Mouse (Mus musculus): ENCODE measurements around the gene Tmem132b. TPM values are rescaled to one million over a fixed set of nuclear protein-coding genes. Genes with fewer than 3 reads are reported as not detected.
A peak's percentile ranks its signal among the peaks of the same experiment; 100 is the strongest.

Tmem132b gene
- total and polyA plus RNA-seq, 3 experiments: not detected

DNA sequence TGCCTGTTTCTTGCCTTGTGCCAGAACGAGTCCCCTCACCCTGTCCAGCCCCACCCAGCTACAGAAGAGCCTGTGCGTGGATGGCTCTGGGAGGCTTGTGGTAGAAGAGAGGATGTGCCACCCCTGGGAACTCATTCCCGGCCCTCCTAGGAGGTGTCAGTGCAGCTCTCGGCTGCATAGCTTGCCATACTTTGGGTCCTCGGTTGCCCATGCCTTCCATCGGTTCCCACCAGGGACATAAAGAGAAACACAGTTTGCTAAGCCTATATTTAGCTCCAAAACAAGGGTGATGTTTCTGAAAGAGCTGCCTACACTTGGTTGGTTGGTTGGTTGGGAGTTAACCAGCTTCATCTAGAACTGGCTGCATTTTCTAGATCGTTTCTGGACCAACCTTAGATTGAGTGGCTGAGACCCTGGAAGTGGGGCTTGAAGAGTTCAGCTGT is 2.6 kb downstream of the Tmem132b start:
- H3K4me3 ChIP-seq (replicated peaks in 1 of 3; ENCODE audit: low read depth in 2 of 3, low read length in 2 of 3, poor library complexity in 1 of 3): no peak overlapping the region
- H3K27ac ChIP-seq (ENCODE audit: insufficient read depth, low read depth): no peak overlapping the region
- peaks cover 26% of the 10 kb centered on the region for H3K9me3 ChIP-seq (replicated peaks; ENCODE audit: low read length)
- no peak overlapping the region for H3K9ac ChIP-seq (ENCODE audit: insufficient read depth, low read depth)
- dilution Hi-C loops (cut with MboI; ENCODE audit: extremely low pct_ligation_motif_present, extremely low pct_unique_long_range_greater_than_20kb, low sequenced_read_pairs): no loop called here
- H3K4me2 ChIP-seq (ENCODE audit: insufficient read depth, low read depth, poor library complexity, severe bottlenecking): peak overlapping the region; percentile 68
- H3K4me1 ChIP-seq (ENCODE audit: control insufficient read depth in 1 of 2, insufficient read depth in 2 of 2): peaks cover 12 to 25% of the 10 kb centered on the region in 2 experiments
- TF ChIP-seq JUND (conservative IDR thresholded peaks at IDR 0.05; ENCODE audit: low read depth, low read length): no peak
- TF ChIP-seq PAX5 (IDR thresholded peaks at IDR 0.05; ENCODE audit: low read length): no peak
- no peak for TF ChIP-seq MAZ (IDR thresholded peaks at IDR 0.05; ENCODE audit: low read depth, low read length)
- TF ChIP-seq KAT2A (IDR thresholded peaks at IDR 0.05; ENCODE audit: insufficient replicate concordance, low read length): no peak
- peaks cover 61% of the 10 kb centered on the region for H3K27me3 ChIP-seq (replicated peaks)
- no peak for DNase-seq (ENCODE audit: extremely low read depth)
- in situ Hi-C loops (cut with MboI; ENCODE audit: low pct_ligation_motif_present, low pct_unique_long_range_greater_than_20kb, low sequenced_read_pairs): no loop called here
- no peaks in the 10 kb centered on the region for H3K36me3 ChIP-seq (replicated peaks in 1 of 2; ENCODE audit: control insufficient read depth in 1 of 2, insufficient read depth in 1 of 2, low read length in 1 of 2)
- H3K79me2 ChIP-seq (replicated peaks; ENCODE audit: control insufficient read depth, extremely low read depth, insufficient read depth, poor library complexity, severe bottlenecking): no peaks in the 10 kb centered on the region

DNA sequence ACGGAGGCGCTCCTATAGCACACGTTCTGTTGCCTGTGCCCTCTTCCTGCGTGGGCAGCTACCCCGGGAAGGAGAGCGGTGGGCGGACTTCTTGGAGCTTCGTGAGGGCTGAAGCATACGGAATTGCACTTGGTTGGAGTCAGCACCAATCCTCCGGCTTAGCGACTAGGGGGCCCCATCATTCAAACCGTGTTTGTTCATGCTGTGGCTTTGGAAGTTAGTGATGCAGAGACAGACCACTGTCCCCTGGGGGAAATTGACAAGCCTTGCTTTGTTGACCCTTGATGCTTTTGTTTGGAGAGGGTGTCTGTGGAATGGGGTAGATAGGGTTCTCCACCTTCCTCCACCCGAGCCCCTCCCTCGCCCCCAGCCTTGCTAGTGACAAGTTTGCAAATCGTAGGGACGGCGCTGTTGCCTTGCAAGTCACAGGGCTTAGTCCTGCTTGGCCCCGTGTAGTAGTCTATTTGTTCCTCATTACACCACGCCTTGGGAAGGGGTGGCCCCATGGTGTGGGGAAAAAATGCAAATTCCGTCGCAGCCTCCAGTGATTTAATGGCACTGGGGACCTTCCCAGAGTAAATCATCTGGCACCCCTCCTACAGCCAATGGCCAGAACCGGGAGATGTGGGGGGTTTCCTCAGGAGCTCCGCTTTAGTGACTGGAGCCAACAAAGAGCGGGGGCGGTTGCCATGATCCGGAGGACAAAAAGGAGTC is 3.2 kb downstream of the Tmem132b start:
- peaks cover 12 to 21% of the 10 kb centered on the region in 2 experiments for H3K4me1 ChIP-seq (ENCODE audit: control insufficient read depth in 1 of 2, insufficient read depth in 2 of 2)
- in situ Hi-C loops (cut with MboI; ENCODE audit: low pct_ligation_motif_present, low pct_unique_long_range_greater_than_20kb, low sequenced_read_pairs): no loop called here
- TF ChIP-seq EP300 (IDR thresholded peaks at IDR 0.05; ENCODE audit: low read length) (peak; percentile 58), USF1 (IDR thresholded peaks at IDR 0.05; ENCODE audit: low read depth, low read length) (no peak), UBTF (IDR thresholded peaks at IDR 0.05; ENCODE audit: low read depth, low read length) (no peak), MEF2A (IDR thresholded peaks at IDR 0.05; ENCODE audit: borderline replicate concordance, low read depth, low read length) (peak; percentile 47), TBP (conservative IDR thresholded peaks at IDR 0.05; ENCODE audit: low read depth, low read length) (no peak), MXI1 (IDR thresholded peaks at IDR 0.05; ENCODE audit: low read depth, low read length) (no peak), HCFC1 (IDR thresholded peaks at IDR 0.05; ENCODE audit: low read depth, low read length) (no peak), TCF12 (IDR thresholded peaks at IDR 0.05; ENCODE audit: low read depth, low read length) (no peak), ZNF384 (IDR thresholded peaks at IDR 0.05; ENCODE audit: low read depth, low read length) (no peak), ZKSCAN1 (IDR thresholded peaks at IDR 0.05; ENCODE audit: borderline replicate concordance, low read depth, low read length) (no peak), RCOR1 (conservative IDR thresholded peaks at IDR 0.05; ENCODE audit: low read depth, low read length) (no peak), ELF1 (IDR thresholded peaks at IDR 0.05; ENCODE audit: low read depth, low read length) (no peak), IRF4 (IDR thresholded peaks at IDR 0.05; ENCODE audit: low read depth, low read length) (peak; percentile 55; the same call in 1 of the 2 replicates), MAFK (IDR thresholded peaks at IDR 0.05; ENCODE audit: insufficient replicate concordance, low read length) (no peak), USF2 (conservative IDR thresholded peaks at IDR 0.05; ENCODE audit: low read depth, low read length) (no peak), CTCF (conservative IDR thresholded peaks at IDR 0.05 in 1 of 2, IDR thresholded peaks at IDR 0.05 in 1 of 2; ENCODE audit: low read depth in 2 of 2, low read length in 2 of 2) (peak in 1 of 2 experiments; percentile 43; a peak in 2 of 4 replicates), MAZ (IDR thresholded peaks at IDR 0.05; ENCODE audit: low read depth, low read length) (no peak), POLR2AphosphoS2 (IDR thresholded peaks at IDR 0.05; ENCODE audit: low read depth, low read length) (no peak), MAX (IDR thresholded peaks at IDR 0.05; ENCODE audit: low read length) (no peak), JUN (IDR thresholded peaks at IDR 0.05; ENCODE audit: insufficient read depth, low read depth, low read length) (no peak), NELFE (IDR thresholded peaks at IDR 0.05; ENCODE audit: low read depth, low read length) (no peak), SMC3 (IDR thresholded peaks at IDR 0.05; ENCODE audit: low read depth, low read length) (0 out of 2 replicates have a peak, but pooled peaks have one; percentile 3), CHD2 (IDR thresholded peaks at IDR 0.05; ENCODE audit: low read length) (no peak), NRF1 (IDR thresholded peaks at IDR 0.05; ENCODE audit: low read depth, low read length) (no peak), RAD21 (IDR thresholded peaks at IDR 0.05; ENCODE audit: low read depth, low read length) (peak; percentile 39), SIN3A (IDR thresholded peaks at IDR 0.05; ENCODE audit: low read length) (no peak)
- no peak overlapping the region for H3K9ac ChIP-seq (ENCODE audit: insufficient read depth, low read depth)
- H3K4me2 ChIP-seq (ENCODE audit: insufficient read depth, low read depth, poor library complexity, severe bottlenecking): peak overlapping the region; percentile 68
- H3K4me3 ChIP-seq (replicated peaks in 1 of 3; ENCODE audit: low read depth in 2 of 3, low read length in 2 of 3, poor library complexity in 1 of 3): no peak overlapping the region
- DNase-seq (ENCODE audit: extremely low read depth): peak; percentile 82
- no peaks in the 10 kb centered on the region for H3K79me2 ChIP-seq (replicated peaks; ENCODE audit: control insufficient read depth, extremely low read depth, insufficient read depth, poor library complexity, severe bottlenecking)
- peaks cover 26% of the 10 kb centered on the region for H3K9me3 ChIP-seq (replicated peaks; ENCODE audit: low read length)
- H3K27me3 ChIP-seq (replicated peaks): peaks cover 59% of the 10 kb centered on the region
- H3K27ac ChIP-seq (ENCODE audit: insufficient read depth, low read depth): no peak overlapping the region
- dilution Hi-C loops (cut with MboI; ENCODE audit: extremely low pct_ligation_motif_present, extremely low pct_unique_long_range_greater_than_20kb, low sequenced_read_pairs): no loop called here
- H3K36me3 ChIP-seq (replicated peaks in 1 of 2; ENCODE audit: control insufficient read depth in 1 of 2, insufficient read depth in 1 of 2, low read length in 1 of 2): no peaks in the 10 kb centered on the region
